Mouse (Mus musculus) cerebellum, adult 2 months (tissue): Measurements from ENCODE around the gene Plpp1.

Experiments used
- CTCF ChIP-seq: fragments of 200-500 bp; IDR thresholded peaks from 2 replicates; pipeline ENCODE4 v1.5.1; 2011; ENCODE audit warnings: low read depth, mild to moderate bottlenecking, control low read depth, low read length, moderate library complexity, borderline replicate concordance; ENCODE audit not compliant: insufficient read depth
- POLR2A ChIP-seq: fragments of 200-500 bp; IDR thresholded peaks from 2 replicates; pipeline ENCODE4 v1.6.1; 2011; ENCODE audit warnings: low read length, control low read depth, borderline replicate concordance; ENCODE audit not compliant: insufficient read depth

- TF ChIP-seq POLR2A: no peak
- TF ChIP-seq CTCF: no peak
Measured at GRCm38 (mm10) chr13:112786942-112787533, 13.6 kb upstream of the Plpp1 start.
